ENCODE assay signal across 21 mouse cellular contexts in the genomic region with DNA sequence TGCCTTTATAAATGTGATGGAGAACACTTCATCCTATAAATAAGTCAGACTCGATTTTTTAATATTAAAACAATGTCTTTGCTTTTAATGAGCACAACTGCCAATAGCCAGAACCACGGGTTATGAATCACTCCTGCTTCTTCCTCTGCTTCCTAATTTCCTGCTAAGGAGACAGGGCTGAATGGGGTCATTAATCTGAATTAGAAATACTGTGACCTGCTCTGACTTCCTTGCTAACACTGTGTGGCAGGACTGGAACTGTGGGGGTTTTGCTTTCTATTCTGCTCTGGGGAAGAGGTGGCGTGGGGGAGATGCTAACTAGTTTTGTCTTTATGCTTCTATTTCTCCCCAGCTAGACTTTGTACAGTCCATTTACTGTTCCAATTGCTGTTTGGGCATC. TPM values are rescaled to one million over a fixed set of nuclear protein-coding genes. Genes with fewer than 3 reads are reported as not detected.
DNase-seq lines count a peak whose midpoint lies in the region; ATAC-seq lines count a peak whose summit lies in the region.
"Had no signal": no experiment of that assay in that cellular context is flagged by ENCODE, and none has a peak within 500 bp of the region (broad histone marks: within the 10 kb centered on the region; RNA-seq: fewer than 3 reads in every experiment).

No protein-coding gene starts in this region.

- 38% methylated on average over 3 of the region's 3 CpGs for WGBS in hindbrain, embryonic 11.5 days
- 61% methylated on average over 3 of the region's 3 CpGs for whole genome bisulfite sequencing in hindbrain, embryonic 10.5 days
- WGBS in kidney, embryonic 15.5 days = 12% methylated on average over 3 of the region's 3 CpGs
- 47% methylated on average over 3 of the region's 3 CpGs for WGBS in neural tube, embryonic 11.5 days
- WGBS in neural tube, embryonic 15.5 days = 41% methylated on average over 3 of the region's 3 CpGs

- no peak overlapping the region for H3K27ac ChIP-seq in hindbrain, embryonic 11.5 days (ENCODE audit: low read depth, low read length)
- H3K27ac ChIP-seq in hindbrain, embryonic 10.5 days = no peak overlapping the region
- H3K27ac ChIP-seq in kidney, embryonic 15.5 days = no peak overlapping the region
- H3K27ac ChIP-seq in neural tube, embryonic 11.5 days (ENCODE audit: low read depth, low read length) = no peak overlapping the region
- no peak overlapping the region for H3K27ac ChIP-seq in neural tube, embryonic 15.5 days (replicated peaks)
- H3K27ac ChIP-seq: embryonic facial prominence, embryonic 10.5 days; forebrain, embryonic 13.5 days; heart, adult 2 months; heart, embryonic 15.5 days; hindbrain, embryonic 15.5 days had no signal

- no peak overlapping the region for H3K4me3 ChIP-seq in hindbrain, embryonic 11.5 days (ENCODE audit: low read depth, low read length)
- no peak overlapping the region for H3K4me3 ChIP-seq in hindbrain, embryonic 10.5 days
- no peak overlapping the region for H3K4me3 ChIP-seq in kidney, embryonic 15.5 days (replicated peaks)
- H3K4me3 ChIP-seq in neural tube, embryonic 11.5 days (ENCODE audit: low read depth, low read length) = no peak overlapping the region
- H3K4me3 ChIP-seq in neural tube, embryonic 15.5 days (replicated peaks) = no peak overlapping the region
- H3K4me3 ChIP-seq: embryonic facial prominence, embryonic 10.5 days; forebrain, embryonic 13.5 days; heart, adult 2 months; heart, embryonic 15.5 days; hindbrain, embryonic 15.5 days had no signal

- no peaks in the 10 kb centered on the region for H3K4me1 ChIP-seq in hindbrain, embryonic 11.5 days (replicated peaks; ENCODE audit: control insufficient read depth, insufficient read depth, low read length)
- H3K4me1 ChIP-seq in hindbrain, embryonic 10.5 days (replicated peaks) = peaks cover 9% of the 10 kb centered on the region; the same call in 1 of the 2 replicates
- H3K4me1 ChIP-seq in kidney, embryonic 15.5 days = peaks cover 3% of the 10 kb centered on the region; the same call in 1 of the 2 replicates
- no peaks in the 10 kb centered on the region for H3K4me1 ChIP-seq in neural tube, embryonic 11.5 days (ENCODE audit: control insufficient read depth, insufficient read depth, low read length)
- H3K4me1 ChIP-seq in neural tube, embryonic 15.5 days = no peaks in the 10 kb centered on the region
- H3K4me1 ChIP-seq: forebrain, embryonic 13.5 days; heart, embryonic 15.5 days; hindbrain, embryonic 15.5 days had no signal

- no peak for DNase-seq in hindbrain, embryonic 11.5 days (ENCODE audit: low spot score)
- no peak for DNase-seq in hindbrain, embryonic 10.5 days (ENCODE audit: low spot score)
- no peak for DNase-seq in kidney, adult 8-10 months
- DNase-seq in neural tube, embryonic 11.5 days (ENCODE audit: low spot score) = no peak
- no peak for DNase-seq in right cerebral cortex, adult 2 months (ENCODE audit: low spot score in 2 of 2)
- DNase-seq: adrenal gland, adult 2 months; adrenal gland, postnatal 25 days; cerebellum, adult 2 months; cerebellum, postnatal 10 days; forebrain, postnatal 0 days; gastrocnemius, postnatal 14 days; heart, adult 2 months; heart, postnatal 14 days had no signal

- H3K9me3 ChIP-seq in hindbrain, embryonic 11.5 days (ENCODE audit: control insufficient read depth, low read length) = no peaks in the 10 kb centered on the region
- no peaks in the 10 kb centered on the region for H3K9me3 ChIP-seq in hindbrain, embryonic 10.5 days
- no peaks in the 10 kb centered on the region for H3K9me3 ChIP-seq in kidney, embryonic 15.5 days (replicated peaks)
- H3K9me3 ChIP-seq in neural tube, embryonic 11.5 days (ENCODE audit: control insufficient read depth, low read length) = no peaks in the 10 kb centered on the region
- H3K9me3 ChIP-seq in neural tube, embryonic 15.5 days (replicated peaks) = no peaks in the 10 kb centered on the region
- H3K9me3 ChIP-seq: embryonic facial prominence, embryonic 10.5 days; forebrain, embryonic 13.5 days; heart, embryonic 15.5 days; hindbrain, embryonic 15.5 days had no signal

- no peaks in the 10 kb centered on the region for H3K27me3 ChIP-seq in hindbrain, embryonic 11.5 days (ENCODE audit: control insufficient read depth, insufficient read depth, low read length)
- H3K27me3 ChIP-seq in hindbrain, embryonic 10.5 days (ENCODE audit: insufficient read depth, poor library complexity, severe bottlenecking) = no peaks in the 10 kb centered on the region
- no peaks in the 10 kb centered on the region for H3K27me3 ChIP-seq in kidney, embryonic 15.5 days
- H3K27me3 ChIP-seq in neural tube, embryonic 11.5 days (ENCODE audit: control insufficient read depth, insufficient read depth, low read length) = no peaks in the 10 kb centered on the region
- H3K27me3 ChIP-seq in neural tube, embryonic 15.5 days (replicated peaks) = no peaks in the 10 kb centered on the region
- H3K27me3 ChIP-seq: CH12.LX; forebrain, embryonic 13.5 days; heart, embryonic 15.5 days; hindbrain, embryonic 15.5 days had no signal

- no peak overlapping the region for H3K9ac ChIP-seq in hindbrain, embryonic 11.5 days (ENCODE audit: low read depth, low read length)
- no peak overlapping the region for H3K9ac ChIP-seq in kidney, embryonic 15.5 days
- no peak overlapping the region for H3K9ac ChIP-seq in neural tube, embryonic 11.5 days (ENCODE audit: low read length)
- H3K9ac ChIP-seq in neural tube, embryonic 15.5 days (replicated peaks) = no peak overlapping the region
- H3K9ac ChIP-seq: forebrain, embryonic 13.5 days; forebrain, postnatal 0 days; heart, embryonic 15.5 days; hindbrain, embryonic 15.5 days had no signal

- H3K4me2 ChIP-seq in hindbrain, embryonic 11.5 days (replicated peaks; ENCODE audit: low read depth, low read length) = no peak overlapping the region
- H3K4me2 ChIP-seq in kidney, embryonic 15.5 days = no peak overlapping the region
- no peak overlapping the region for H3K4me2 ChIP-seq in neural tube, embryonic 11.5 days (ENCODE audit: low read depth)
- no peak overlapping the region for H3K4me2 ChIP-seq in neural tube, embryonic 15.5 days
- H3K4me2 ChIP-seq: forebrain, embryonic 13.5 days; heart, embryonic 11.5 days; heart, embryonic 15.5 days; hindbrain, embryonic 15.5 days had no signal

- H3K36me3 ChIP-seq in hindbrain, embryonic 11.5 days (ENCODE audit: control insufficient read depth, insufficient read depth, low read length) = no peaks in the 10 kb centered on the region
- no peaks in the 10 kb centered on the region for H3K36me3 ChIP-seq in hindbrain, embryonic 10.5 days
- no peaks in the 10 kb centered on the region for H3K36me3 ChIP-seq in kidney, embryonic 15.5 days
- no peaks in the 10 kb centered on the region for H3K36me3 ChIP-seq in neural tube, embryonic 11.5 days (ENCODE audit: control insufficient read depth, insufficient read depth, low read length)
- H3K36me3 ChIP-seq in neural tube, embryonic 15.5 days = no peaks in the 10 kb centered on the region
- H3K36me3 ChIP-seq: embryonic facial prominence, embryonic 10.5 days; heart, embryonic 15.5 days; hindbrain, embryonic 15.5 days had no signal

- peak; percentile 62; the same call in 1 of the 2 replicates for ATAC-seq in hindbrain, embryonic 11.5 days (ENCODE audit: low FRiP score)
- peak; percentile 74; the same call in 1 of the 2 replicates for ATAC-seq in kidney, embryonic 15.5 days (replicated peaks; ENCODE audit: low FRiP score)
- ATAC-seq in neural tube, embryonic 11.5 days (ENCODE audit: insufficient read depth, low FRiP score, low TSS enrichment) = peak; percentile 55; the same call in 1 of the 2 replicates
- no peak for ATAC-seq in neural tube, embryonic 15.5 days (ENCODE audit: low FRiP score)
- ATAC-seq: forebrain, embryonic 13.5 days; forebrain, postnatal 0 days had no signal

RNA-seq across cellular contexts. Expression of a gene that starts 52.6 kb away (rescaled TPM):
- 4.1 and 5.2 TPM in 2 replicates for polyA plus RNA-seq in hindbrain, embryonic 11.5 days (2014; fragmentation: Nextera tagmentation; extraction: Ambion mirVana)
- 1.8 and 3.5 TPM in 2 replicates for polyA plus RNA-seq in hindbrain, embryonic 10.5 days (2016; fragmentation: Nextera tagmentation; extraction: Ambion mirVana)
- 2.3 and 2.7 TPM in 2 replicates for polyA plus RNA-seq in kidney, embryonic 15.5 days (2015; fragmentation: Nextera tagmentation; extraction: Ambion mirVana)
- 5.0 and 6.1 TPM in 2 replicates for polyA plus RNA-seq in neural tube, embryonic 11.5 days (2014; fragmentation: Nextera tagmentation; extraction: Ambion mirVana)
- polyA plus RNA-seq in neural tube, embryonic 15.5 days (2015; fragmentation: Nextera tagmentation; extraction: Ambion mirVana) = 41.8 and 48.5 TPM in 2 replicates
